Mouse (Mus musculus) forebrain, embryonic 11.5 days (tissue): ENCODE results near the gene Mfsd12. TPM values are rescaled to one million over a fixed set of nuclear protein-coding genes. Genes with fewer than 3 reads are reported as not detected.
A peak's percentile ranks its signal among the peaks of the same experiment; 100 is the strongest.

Experiments
- ATAC-seq: fragments of 200-750 bp; cut with Nextera tagmentation; replicated peaks from 2 replicates; pipeline ENCODE4 v1.8.0; 2017; ENCODE audit warnings: moderate TSS enrichment; ENCODE audit not compliant: low FRiP score
- DNase-seq: peaks from one replicate; pipeline ENCODE4 v3.0.0-alpha.2; 2017; ENCODE audit warnings: low spot score
- H3K27ac ChIP-seq: fragments of 300-500 bp; sonication (generic); 2 replicates; pipeline ENCODE4 v1.5.1; 2014; ENCODE audit warnings: low read depth, low read length
- H3K27me3 ChIP-seq: fragments of 300-500 bp; sonication (generic); 2 replicates; pipeline ENCODE4 v1.6.1; 2014; ENCODE audit warnings: mild to moderate bottlenecking, low read length, mixed read lengths; ENCODE audit not compliant: control insufficient read depth, insufficient read depth
- H3K36me3 ChIP-seq: fragments of 300-500 bp; sonication (generic); 2 replicates; pipeline ENCODE4 v1.6.1; 2014; ENCODE audit warnings: mild to moderate bottlenecking, low read length, moderate library complexity, mixed read lengths; ENCODE audit not compliant: control insufficient read depth, insufficient read depth
- H3K4me1 ChIP-seq: fragments of 300-500 bp; sonication (generic); replicated peaks from 2 replicates; pipeline ENCODE4 v1.6.1; 2014; ENCODE audit warnings: low read length, mixed read lengths; ENCODE audit not compliant: control insufficient read depth, insufficient read depth
- H3K4me2 ChIP-seq: fragments of 300-500 bp; sonication (generic); 2 replicates; pipeline ENCODE4 v1.6.1; 2014; ENCODE audit warnings: low read depth, mild to moderate bottlenecking, low read length, moderate library complexity, mixed read lengths; ENCODE audit not compliant: severe bottlenecking
- H3K4me3 ChIP-seq: fragments of 300-500 bp; sonication (generic); 2 replicates; pipeline ENCODE4 v1.5.1; 2014; ENCODE audit warnings: low read depth, low read length
- H3K9ac ChIP-seq: fragments of 300-500 bp; sonication (generic); 2 replicates; pipeline ENCODE4 v1.6.1; 2014; ENCODE audit warnings: low read length
- H3K9me3 ChIP-seq: fragments of 300-500 bp; sonication (generic); 2 replicates; pipeline ENCODE4 v1.6.1; 2016; ENCODE audit warnings: low read length, mixed read lengths; ENCODE audit not compliant: control insufficient read depth
- WGBS: fragments of 180-500 bp; shearing (Covaris S2); extraction: QIAGEN DNeasy Blood & Tissue Kit; methylation state at CpG from one replicate; pipeline ENCODE4 v1.1.7; 2014; 5-methylcytosine and 5-hydroxymethylcytosine counted together
- polyA plus RNA-seq: library from polyadenylated mRNA; unstranded; fragments of >200 nt; fragmentation: Nextera tagmentation; extraction: Ambion mirVana; gene quantifications from 2 replicates; pipeline ENCODE4 v1.2.1, GENCODE M21; 2014

Gene Mfsd12
- polyA plus RNA-seq: 4.5 and 4.7 TPM in 2 replicates

DNA sequence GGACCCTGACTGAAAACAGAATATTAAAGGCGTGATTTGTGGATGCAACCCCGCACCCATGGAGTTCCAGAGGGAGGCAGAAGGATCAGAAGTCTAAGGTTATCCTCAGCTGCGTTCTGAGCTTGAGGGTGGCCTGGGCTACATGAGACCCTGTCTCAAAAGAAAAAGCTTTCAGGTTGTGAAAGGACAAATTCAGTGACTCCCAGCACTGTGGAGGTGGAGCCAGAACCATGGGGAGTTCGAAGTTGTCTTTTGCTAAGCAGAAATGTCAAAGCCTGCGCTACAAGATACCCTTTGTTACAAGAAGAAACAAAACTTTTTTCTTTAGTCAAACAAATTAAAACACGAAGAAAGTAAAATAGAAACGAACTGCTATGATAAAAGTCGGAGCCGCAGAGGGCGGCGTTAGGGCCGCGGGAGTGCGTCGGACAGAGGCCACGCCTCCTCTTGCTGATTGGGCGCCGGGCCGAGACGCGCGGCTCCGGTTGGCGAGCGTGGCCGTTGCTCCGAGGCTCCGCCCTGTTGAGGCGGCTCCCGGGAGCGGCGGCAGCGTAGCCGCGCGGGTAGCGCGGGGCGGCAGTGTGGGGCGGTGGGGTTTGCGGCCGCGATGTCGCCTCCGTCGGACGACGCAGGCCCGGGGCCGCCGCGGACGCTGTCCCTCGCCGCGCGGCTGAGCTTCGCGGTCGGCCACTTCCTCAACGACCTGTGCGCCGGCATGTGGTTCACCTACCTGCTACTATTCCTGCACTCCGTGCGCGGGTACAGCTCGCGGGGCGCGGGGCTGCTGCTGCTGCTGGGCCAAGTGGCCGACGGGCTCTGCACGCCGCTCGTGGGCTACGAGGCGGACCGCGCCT is at the start of gene Mfsd12:
Mfsd12 (plus strand) TSS at position 501 of the 854 bp plus-strand sequence.
- ATAC-seq: peak; percentile 92
- WGBS: 2% methylated on average over 78 of the region's 79 CpGs
- peak; percentile 93 for DNase-seq
- peak within 1 kb of the TSS; percentile 64 for H3K9ac ChIP-seq
- peak within 1 kb of the TSS; percentile 99 for H3K4me2 ChIP-seq
- H3K4me1 ChIP-seq: peaks cover 7% of the 10 kb centered on the region; the same call in 1 of the 2 replicates
- H3K27ac ChIP-seq: no peak within 1 kb of the TSS
- no peaks in the 10 kb centered on the region for H3K36me3 ChIP-seq
- H3K27me3 ChIP-seq: peaks cover 5% of the 10 kb centered on the region; the same call in 1 of the 2 replicates
- H3K4me3 ChIP-seq: peak within 1 kb of the TSS; percentile 64
- no peaks in the 10 kb centered on the region for H3K9me3 ChIP-seq

GRCm38 (mm10) chr10:81309571-81309970 is 47.7 kb upstream of the Mfsd12 start:
- H3K9ac ChIP-seq: no peak overlapping the region
- ATAC-seq (no peak), DNase-seq (no peak)
- H3K4me3 ChIP-seq: no peak overlapping the region
- 94% methylated on average over 5 of the region's 5 CpGs for WGBS
- H3K36me3 ChIP-seq: peaks cover 23% of the 10 kb centered on the region
- no peak overlapping the region for H3K4me2 ChIP-seq
- H3K9me3 ChIP-seq: no peaks in the 10 kb centered on the region
- no peak overlapping the region for H3K27ac ChIP-seq
- H3K27me3 ChIP-seq: no peaks in the 10 kb centered on the region
- no peaks in the 10 kb centered on the region; the same call in 1 of the 2 replicates for H3K4me1 ChIP-seq

DNA sequence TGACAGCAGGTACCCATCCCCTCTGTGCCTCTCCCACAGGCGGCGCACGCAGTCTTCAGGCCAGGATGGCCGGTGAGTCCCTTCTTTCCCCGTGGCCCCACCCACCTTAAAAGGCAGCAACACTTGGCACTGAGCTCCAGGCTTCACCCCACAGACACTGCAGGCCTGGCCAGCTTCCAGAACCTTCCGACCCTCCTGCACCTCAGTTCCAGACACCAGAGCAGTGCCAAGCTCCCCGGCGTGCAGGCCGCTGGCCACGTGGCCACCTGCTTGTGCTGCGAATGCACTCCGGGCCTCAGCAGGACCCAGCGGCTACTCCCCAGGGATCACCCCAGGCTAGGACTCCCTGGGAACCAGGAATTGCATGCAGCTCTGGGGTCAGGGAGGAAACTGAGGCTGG is 43.7 kb upstream of the Mfsd12 start:
- Histone ChIP-seq H3K4me1 (peaks cover 5% of the 10 kb centered on the region; the same call in 1 of the 2 replicates), H3K9ac (no peak overlapping the region), H3K4me2 (no peak overlapping the region), H3K36me3 (peaks cover 12% of the 10 kb centered on the region; the same call in 1 of the 2 replicates), H3K27ac (no peak overlapping the region), H3K9me3 (no peaks in the 10 kb centered on the region), H3K27me3 (no peaks in the 10 kb centered on the region), H3K4me3 (no peak overlapping the region)
- ATAC-seq (no peak), DNase-seq (no peak)
- 95% methylated on average over 13 of the region's 13 CpGs for WGBS

DNA sequence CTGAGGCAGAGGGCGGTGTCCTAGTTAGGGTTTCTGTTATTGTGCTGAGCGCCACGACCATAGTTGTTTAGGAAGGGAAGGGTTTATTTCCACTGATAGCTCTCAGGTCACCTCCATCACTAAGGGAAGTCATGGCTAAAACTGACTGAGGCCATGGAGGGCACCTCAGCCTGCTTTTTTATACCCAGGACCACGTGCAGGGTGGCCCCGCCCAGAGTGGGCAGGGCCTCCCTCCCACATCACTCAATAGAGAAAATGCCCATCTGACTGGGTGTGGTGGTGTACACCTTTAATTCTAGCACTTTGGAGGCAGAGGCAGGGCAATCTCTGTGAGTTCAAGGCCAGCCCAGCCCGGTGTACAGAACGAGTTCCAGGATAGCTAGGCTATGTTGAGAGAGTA is 43.1 kb upstream of the Mfsd12 start:
- DNase-seq (no peak), ATAC-seq (no peak)
- Histone ChIP-seq H3K4me1 (peaks cover 5% of the 10 kb centered on the region; the same call in 1 of the 2 replicates), H3K9me3 (no peaks in the 10 kb centered on the region), H3K9ac (no peak overlapping the region), H3K4me2 (no peak overlapping the region), H3K27ac (no peak overlapping the region), H3K36me3 (peaks cover 8% of the 10 kb centered on the region; the same call in 1 of the 2 replicates), H3K27me3 (no peaks in the 10 kb centered on the region), H3K4me3 (no peak overlapping the region)
- 76% methylated on average over 7 of the region's 7 CpGs for WGBS

GRCm38 (mm10) chr10:81315587-81315986 is 41.7 kb upstream of the Mfsd12 start:
- H3K9ac ChIP-seq: no peak overlapping the region
- no peak overlapping the region for H3K4me2 ChIP-seq
- H3K27me3 ChIP-seq: no peaks in the 10 kb centered on the region
- no peak for DNase-seq
- no peak overlapping the region for H3K4me3 ChIP-seq
- ATAC-seq: no peak
- no peak overlapping the region for H3K27ac ChIP-seq
- H3K9me3 ChIP-seq: no peaks in the 10 kb centered on the region
- peaks cover 8% of the 10 kb centered on the region; the same call in 1 of the 2 replicates for H3K36me3 ChIP-seq
- 94% methylated on average over 16 of the region's 16 CpGs for WGBS
- peaks cover 12% of the 10 kb centered on the region; the same call in 1 of the 2 replicates for H3K4me1 ChIP-seq

- Histone ChIP-seq H3K36me3 (peaks cover 8% of the 10 kb centered on the region; the same call in 1 of the 2 replicates), H3K4me3 (no peak overlapping the region), H3K9me3 (no peaks in the 10 kb centered on the region), H3K27me3 (no peaks in the 10 kb centered on the region), H3K4me1 (peaks cover 12% of the 10 kb centered on the region; the same call in 1 of the 2 replicates), H3K9ac (peak overlapping the region; percentile 39), H3K27ac (no peak overlapping the region), H3K4me2 (peak overlapping the region; percentile 26; the same call in 1 of the 2 replicates)
- ATAC-seq: no peak
- WGBS: 40% methylated on average over 16 of the region's 16 CpGs
- DNase-seq: no peak
Measured at GRCm38 (mm10) chr10:81316338-81317060, 40.8 kb upstream of the Mfsd12 start.

DNA sequence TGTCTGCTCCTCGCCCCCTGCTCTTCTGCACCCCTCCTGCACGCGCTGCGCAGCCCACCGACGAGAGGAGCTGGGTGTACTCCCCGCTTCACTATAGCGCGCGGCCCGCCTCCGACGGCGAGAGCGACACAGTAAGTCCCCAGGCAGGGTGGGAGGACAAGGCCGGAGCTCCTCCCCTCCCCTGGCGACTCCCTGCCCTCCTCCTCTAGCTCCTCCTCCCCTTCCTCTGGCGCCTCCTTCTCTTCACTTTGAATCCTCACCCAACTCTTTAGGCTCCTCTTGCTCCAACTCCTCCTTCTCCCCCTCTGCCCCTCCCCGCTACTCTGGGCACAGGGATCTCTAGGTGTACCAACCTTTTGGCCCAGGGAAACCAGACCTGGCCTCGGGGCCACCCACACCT is 40.0 kb upstream of the Mfsd12 start:
- Histone ChIP-seq H3K4me3 (no peak overlapping the region), H3K36me3 (peaks cover 8% of the 10 kb centered on the region; the same call in 1 of the 2 replicates), H3K4me1 (peaks cover 19% of the 10 kb centered on the region), H3K27ac (no peak overlapping the region), H3K27me3 (no peaks in the 10 kb centered on the region), H3K9ac (peak overlapping the region; percentile 39), H3K9me3 (no peaks in the 10 kb centered on the region), H3K4me2 (peak overlapping the region; percentile 26; the same call in 1 of the 2 replicates)
- 12% methylated on average over 20 of the region's 20 CpGs for WGBS
- DNase-seq (no peak), ATAC-seq (no peak)

GRCm38 (mm10) chr10:81318589-81319329 is 38.5 kb upstream of the Mfsd12 start:
- no peak overlapping the region; the same call in 1 of the 2 replicates for H3K4me2 ChIP-seq
- ATAC-seq: no peak
- no peaks in the 10 kb centered on the region for H3K27me3 ChIP-seq
- 94% methylated on average over 13 of the region's 13 CpGs for WGBS
- H3K27ac ChIP-seq: no peak overlapping the region
- DNase-seq: no peak
- no peaks in the 10 kb centered on the region for H3K9me3 ChIP-seq
- H3K4me3 ChIP-seq: no peak overlapping the region
- H3K9ac ChIP-seq: no peak overlapping the region
- peaks cover 20% of the 10 kb centered on the region for H3K4me1 ChIP-seq
- H3K36me3 ChIP-seq: peaks cover 7% of the 10 kb centered on the region; the same call in 1 of the 2 replicates
